ENCODE assay signal across 10 mouse cellular contexts in genomic region chr4:66215170-66215618, GRCm38 (mm10).
DNase-seq lines count a peak whose midpoint lies in the region; ATAC-seq and TF ChIP-seq lines count a peak whose summit lies in the region.
"Had no signal": no experiment of that assay in that cellular context is flagged by ENCODE, and none has a peak within 500 bp of the region (broad histone marks: within the 10 kb centered on the region; RNA-seq: fewer than 3 reads in every experiment).

No protein-coding gene starts in this region.

- intact Hi-C loops in left cerebral cortex, postnatal 36 days (cut with DNase I), result no loop called here

- H3K9ac ChIP-seq in hindbrain, embryonic 11.5 days (ENCODE audit: low read depth, low read length), result no peak overlapping the region
- H3K9ac ChIP-seq in midbrain, postnatal 0 days (replicated peaks; ENCODE audit: low read length, poor library complexity, severe bottlenecking), result no peak overlapping the region

- no peaks in the 10 kb centered on the region for H3K4me1 ChIP-seq in hindbrain, embryonic 11.5 days (replicated peaks; ENCODE audit: control insufficient read depth, insufficient read depth, low read length)
- H3K4me1 ChIP-seq in hindbrain, embryonic 10.5 days (replicated peaks), result no peaks in the 10 kb centered on the region
- no peaks in the 10 kb centered on the region for H3K4me1 ChIP-seq in midbrain, postnatal 0 days (ENCODE audit: insufficient read depth, low read length)

- H3K4me2 ChIP-seq in hindbrain, embryonic 11.5 days (replicated peaks; ENCODE audit: low read depth, low read length), result no peak overlapping the region
- H3K4me2 ChIP-seq in midbrain, postnatal 0 days (ENCODE audit: low read depth, low read length, poor library complexity, severe bottlenecking), result no peak overlapping the region
- H3K4me2 ChIP-seq: liver, embryonic 11.5 days had no signal

- no peak for DNase-seq in hindbrain, embryonic 11.5 days (ENCODE audit: low spot score)
- no peak for DNase-seq in hindbrain, embryonic 10.5 days (ENCODE audit: low spot score)
- DNase-seq in cerebellum, adult 9-10 months, result peak; percentile 78
- peak; percentile 3 to 14 for DNase-seq in heart, adult 9 months (ENCODE audit: low spot score in 2 of 2)
- DNase-seq in midbrain, postnatal 0 days (ENCODE audit: low spot score), result peak; percentile 75
- DNase-seq in left cerebral cortex, postnatal 36 days (ENCODE audit: low spot score in 2 of 2), result no peak
- no peak for DNase-seq in embryo, embryonic 10.5 days (ENCODE audit: low spot score)
- DNase-seq in testis, postnatal 14 days (ENCODE audit: low spot score), result no peak

- no peak for TF ChIP-seq CTCF in midbrain, postnatal 0 days (IDR thresholded peaks at IDR 0.05)

- WGBS in hindbrain, embryonic 11.5 days, result 61% methylated on average over 9 of the region's 9 CpGs
- 79% methylated on average over 9 of the region's 9 CpGs for WGBS in hindbrain, embryonic 10.5 days
- 20% methylated on average over 9 of the region's 9 CpGs for WGBS in midbrain, postnatal 0 days

- ATAC-seq in hindbrain, embryonic 11.5 days (ENCODE audit: low FRiP score), result 0 out of 2 replicates have a peak, but pooled peaks have one; percentile 22
- 0 out of 2 replicates have a peak, but pooled peaks have one; percentile 44 for ATAC-seq in midbrain, postnatal 0 days (ENCODE audit: low FRiP score)

- no peak overlapping the region for H3K27ac ChIP-seq in hindbrain, embryonic 11.5 days (ENCODE audit: low read depth, low read length)
- H3K27ac ChIP-seq in hindbrain, embryonic 10.5 days, result no peak overlapping the region
- no peak overlapping the region for H3K27ac ChIP-seq in midbrain, postnatal 0 days (ENCODE audit: low read depth, low read length)

- H3K27me3 ChIP-seq in hindbrain, embryonic 11.5 days (ENCODE audit: control insufficient read depth, insufficient read depth, low read length), result no peaks in the 10 kb centered on the region
- H3K27me3 ChIP-seq in hindbrain, embryonic 10.5 days (ENCODE audit: insufficient read depth, poor library complexity, severe bottlenecking), result no peaks in the 10 kb centered on the region
- no peaks in the 10 kb centered on the region for H3K27me3 ChIP-seq in midbrain, postnatal 0 days (ENCODE audit: insufficient read depth, low read length)

- H3K4me3 ChIP-seq in hindbrain, embryonic 11.5 days (ENCODE audit: low read depth, low read length), result no peak overlapping the region
- H3K4me3 ChIP-seq in hindbrain, embryonic 10.5 days, result no peak overlapping the region
- H3K4me3 ChIP-seq in midbrain, postnatal 0 days (ENCODE audit: low read depth, low read length), result no peak overlapping the region
- H3K4me3 ChIP-seq: erythroblast, embryonic 14.5 days had no signal

- no peaks in the 10 kb centered on the region for H3K36me3 ChIP-seq in hindbrain, embryonic 11.5 days (ENCODE audit: control insufficient read depth, insufficient read depth, low read length)
- no peaks in the 10 kb centered on the region for H3K36me3 ChIP-seq in hindbrain, embryonic 10.5 days
- no peaks in the 10 kb centered on the region for H3K36me3 ChIP-seq in midbrain, postnatal 0 days (ENCODE audit: insufficient read depth, low read length)

- no peaks in the 10 kb centered on the region for H3K9me3 ChIP-seq in hindbrain, embryonic 11.5 days (ENCODE audit: control insufficient read depth, low read length)
- H3K9me3 ChIP-seq in hindbrain, embryonic 10.5 days, result no peaks in the 10 kb centered on the region
- H3K9me3 ChIP-seq in midbrain, postnatal 0 days (ENCODE audit: low read length), result no peaks in the 10 kb centered on the region

Comparison
In these comparisons a context has a peak if more than half of its experiments do, and no peak if none do; other contexts are left out.
1. DNase-seq: peak in cerebellum, adult 9-10 months (single experiment), heart, adult 9 months (2 of 2) and midbrain, postnatal 0 days (single experiment); none in hindbrain, embryonic 11.5 days (single experiment), hindbrain, embryonic 10.5 days (single experiment), left cerebral cortex, postnatal 36 days (0 of 2), embryo, embryonic 10.5 days (single experiment) and testis, postnatal 14 days (single experiment).